Mouse (Mus musculus) brain, embryonic 18.5 days (tissue): Measurements from ENCODE around the gene Gm5936.
A peak's percentile ranks its signal among the peaks of the same experiment; 100 is the strongest.
"Not testable (repeated sequence)": the region's sequence is repeated elsewhere in the genome, so short reads cannot be mapped to it uniquely, and the experiment has no call there.

Source experiments
- DNase-seq: peaks from one replicate; pipeline ENCODE4 v3.0.0-alpha.2; 2012; ENCODE audit warnings: low read depth, low spot score

Gm5936 gene

GRCm38 (mm10) chrX:74836842-74837522 lies at the start of gene Gm5936:
Gm5936 (plus strand) TSS chrX:74837196.
- peak; percentile 0 for DNase-seq

DNA sequence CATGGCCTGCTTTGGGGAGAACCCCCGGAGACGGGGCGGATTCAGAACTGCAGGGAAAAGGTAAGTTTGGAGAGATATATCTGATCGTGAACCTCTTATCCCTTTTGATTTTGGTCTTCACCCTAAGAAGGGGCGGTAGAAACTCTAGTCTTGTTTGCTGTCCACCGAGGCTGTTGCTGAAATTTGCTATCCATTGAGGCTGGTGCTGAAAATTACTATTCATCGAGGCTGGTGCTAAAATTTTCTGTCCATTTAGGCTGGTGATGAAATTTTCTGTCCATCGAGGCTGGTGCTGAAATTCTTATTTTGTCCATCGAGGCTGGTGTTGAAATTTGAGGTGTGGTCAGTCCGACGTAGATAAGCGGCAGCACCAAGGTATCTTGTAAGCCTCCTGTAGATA lies 19.1 kb downstream of the Gm5936 start:
- DNase-seq: not testable (repeated sequence)

DNA sequence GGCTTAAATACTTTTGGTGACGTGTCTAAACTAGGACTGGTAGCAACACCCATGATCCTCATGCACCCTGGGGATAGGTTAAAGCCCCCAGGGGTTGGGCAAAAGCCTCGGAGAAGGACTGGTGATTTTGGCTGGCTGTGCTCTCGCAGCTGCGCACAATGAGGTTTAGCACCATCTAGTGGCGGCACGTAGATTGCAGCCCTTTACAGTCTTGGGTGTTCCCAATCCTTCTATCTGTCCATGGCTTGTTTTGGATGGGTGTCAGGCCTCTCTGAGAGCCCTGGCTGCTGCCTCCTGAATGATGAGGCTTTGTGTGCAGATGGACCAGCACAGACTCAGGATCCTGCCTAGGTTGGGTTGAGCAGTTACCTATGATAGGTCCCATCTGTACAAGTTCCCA lies 43.1 kb downstream of the Gm5936 start:
- DNase-seq: not testable (repeated sequence)
